Mouse (Mus musculus): Measurements from ENCODE around the gene Cflar. TPM values are rescaled to one million over a fixed set of nuclear protein-coding genes. Genes with fewer than 3 reads are reported as not detected.

Cflar gene
- polyA plus RNA-seq, 1 experiment: 15.4 TPM

DNA sequence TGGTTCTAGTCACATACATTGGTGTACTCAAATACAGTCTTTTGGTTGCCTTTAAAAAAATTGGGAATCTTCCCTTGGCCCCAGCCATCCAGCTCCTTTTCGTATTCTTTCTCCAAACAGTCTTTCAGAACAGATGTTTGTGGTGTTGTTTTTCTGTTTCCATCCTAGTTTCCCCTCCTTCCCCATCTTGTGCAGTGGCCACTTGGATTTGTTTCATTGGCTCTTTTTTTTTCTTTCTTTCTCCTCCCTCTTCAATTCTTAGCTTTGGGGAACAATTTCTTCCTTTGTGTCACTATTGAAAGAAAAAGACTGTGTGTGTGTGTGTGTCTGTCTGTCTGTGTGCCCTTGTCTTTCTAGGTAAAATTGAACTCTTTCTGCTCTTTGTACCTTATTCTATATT is 3.1 kb downstream of the Cflar start:
- TF ChIP-seq POLR2A (IDR thresholded peaks at IDR 0.05; ENCODE audit: borderline replicate concordance, insufficient read depth, low read length): no peak
- Histone ChIP-seq H3K27ac (ENCODE audit: insufficient read depth, low read length) (no peak overlapping the region; the same call in 1 of the 2 replicates), H3K4me3 (replicated peaks; ENCODE audit: insufficient read depth, low read depth, low read length) (peak overlapping the region; percentile 57), H3K4me1 (ENCODE audit: control insufficient read depth, insufficient read depth, low read length) (no peaks in the 10 kb centered on the region), H3K27me3 (ENCODE audit: control insufficient read depth, insufficient read depth, low read length) (no peaks in the 10 kb centered on the region)
- 50% methylated on average over 1 of the region's 1 CpGs for WGBS
- no peak for DNase-seq

DNA sequence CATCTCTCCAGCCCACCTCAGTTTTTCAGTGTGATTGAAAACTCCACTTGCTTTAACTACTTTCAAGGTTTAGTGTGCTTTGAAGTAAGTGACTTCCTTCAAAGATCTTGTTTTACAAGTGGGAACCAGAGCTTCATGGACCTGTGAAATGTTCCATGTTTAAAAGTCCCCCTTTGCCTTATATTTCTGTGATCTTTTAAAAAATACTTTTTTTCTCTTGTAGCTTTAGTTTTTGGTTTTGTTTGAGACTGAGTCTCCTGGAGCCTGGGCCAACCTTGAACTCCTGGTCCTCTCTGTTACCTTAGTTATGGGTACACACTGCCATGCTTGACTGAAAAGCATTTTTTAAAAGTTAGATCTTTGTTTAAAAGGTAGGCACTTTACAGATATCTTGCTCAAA is 4.2 kb downstream of the Cflar start:
- no peaks in the 10 kb centered on the region for H3K27me3 ChIP-seq (ENCODE audit: control insufficient read depth, insufficient read depth, low read length)
- no peak overlapping the region for H3K27ac ChIP-seq (ENCODE audit: insufficient read depth, low read length)
- no peak for TF ChIP-seq POLR2A (IDR thresholded peaks at IDR 0.05; ENCODE audit: borderline replicate concordance, insufficient read depth, low read length)
- no peak for TF ChIP-seq CTCF (IDR thresholded peaks at IDR 0.05; ENCODE audit: borderline replicate concordance, insufficient read depth, low read depth, low read length)
- H3K4me1 ChIP-seq (ENCODE audit: control insufficient read depth, insufficient read depth, low read length): no peaks in the 10 kb centered on the region
- H3K4me3 ChIP-seq (replicated peaks; ENCODE audit: insufficient read depth, low read depth, low read length): no peak overlapping the region
- DNase-seq: no peak

GRCm38 (mm10) chr1:58716162-58716882 is 5.0 kb downstream of the Cflar start:
- no peak overlapping the region for H3K27ac ChIP-seq (ENCODE audit: insufficient read depth, low read length)
- no peak for DNase-seq
- no peak for TF ChIP-seq CTCF (IDR thresholded peaks at IDR 0.05; ENCODE audit: borderline replicate concordance, insufficient read depth, low read depth, low read length)
- no peak overlapping the region for H3K4me3 ChIP-seq (replicated peaks; ENCODE audit: insufficient read depth, low read depth, low read length)
- H3K27me3 ChIP-seq (ENCODE audit: control insufficient read depth, insufficient read depth, low read length): no peaks in the 10 kb centered on the region
- H3K4me1 ChIP-seq (ENCODE audit: control insufficient read depth, insufficient read depth, low read length): no peaks in the 10 kb centered on the region
- WGBS: 62% methylated on average over 7 of the region's 7 CpGs

DNA sequence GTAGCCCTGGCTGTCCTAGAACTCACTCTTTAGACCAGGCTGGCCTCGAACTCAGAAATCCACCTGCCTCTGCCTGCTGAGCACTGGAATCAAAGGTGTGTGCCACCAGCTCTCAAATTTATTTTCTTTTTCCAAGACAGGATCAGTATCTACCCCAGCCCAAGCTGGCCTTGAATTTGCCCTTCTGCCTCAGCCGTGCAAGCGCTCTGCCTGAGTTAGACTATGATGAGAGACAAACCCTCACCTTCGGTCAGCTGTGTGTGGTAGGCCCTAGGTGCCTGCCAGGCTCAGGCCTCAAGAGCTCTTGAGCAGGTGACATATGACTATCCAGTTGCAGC is 5.5 kb downstream of the Cflar start:
- H3K27ac ChIP-seq (ENCODE audit: insufficient read depth, low read length): no peak overlapping the region
- H3K27me3 ChIP-seq (ENCODE audit: control insufficient read depth, insufficient read depth, low read length): no peaks in the 10 kb centered on the region
- no peak for DNase-seq
- H3K4me1 ChIP-seq (ENCODE audit: control insufficient read depth, insufficient read depth, low read length): no peaks in the 10 kb centered on the region
- H3K4me3 ChIP-seq (replicated peaks; ENCODE audit: insufficient read depth, low read depth, low read length): no peak overlapping the region
- TF ChIP-seq CTCF (IDR thresholded peaks at IDR 0.05; ENCODE audit: borderline replicate concordance, insufficient read depth, low read depth, low read length) (no peak), POLR2A (IDR thresholded peaks at IDR 0.05; ENCODE audit: borderline replicate concordance, insufficient read depth, low read length) (no peak)
- 95% methylated on average over 4 of the region's 4 CpGs for WGBS

GRCm38 (mm10) chr1:58717589-58718270 is 6.4 kb downstream of the Cflar start:
- Histone ChIP-seq H3K27me3 (ENCODE audit: control insufficient read depth, insufficient read depth, low read length) (no peaks in the 10 kb centered on the region), H3K4me1 (ENCODE audit: control insufficient read depth, insufficient read depth, low read length) (no peaks in the 10 kb centered on the region), H3K4me3 (replicated peaks; ENCODE audit: insufficient read depth, low read depth, low read length) (no peak overlapping the region), H3K27ac (ENCODE audit: insufficient read depth, low read length) (no peak overlapping the region)
- 93% methylated on average over 8 of the region's 8 CpGs for WGBS
- TF ChIP-seq CTCF (IDR thresholded peaks at IDR 0.05; ENCODE audit: borderline replicate concordance, insufficient read depth, low read depth, low read length) (no peak), POLR2A (IDR thresholded peaks at IDR 0.05; ENCODE audit: borderline replicate concordance, insufficient read depth, low read length) (no peak)
- DNase-seq: no peak

DNA sequence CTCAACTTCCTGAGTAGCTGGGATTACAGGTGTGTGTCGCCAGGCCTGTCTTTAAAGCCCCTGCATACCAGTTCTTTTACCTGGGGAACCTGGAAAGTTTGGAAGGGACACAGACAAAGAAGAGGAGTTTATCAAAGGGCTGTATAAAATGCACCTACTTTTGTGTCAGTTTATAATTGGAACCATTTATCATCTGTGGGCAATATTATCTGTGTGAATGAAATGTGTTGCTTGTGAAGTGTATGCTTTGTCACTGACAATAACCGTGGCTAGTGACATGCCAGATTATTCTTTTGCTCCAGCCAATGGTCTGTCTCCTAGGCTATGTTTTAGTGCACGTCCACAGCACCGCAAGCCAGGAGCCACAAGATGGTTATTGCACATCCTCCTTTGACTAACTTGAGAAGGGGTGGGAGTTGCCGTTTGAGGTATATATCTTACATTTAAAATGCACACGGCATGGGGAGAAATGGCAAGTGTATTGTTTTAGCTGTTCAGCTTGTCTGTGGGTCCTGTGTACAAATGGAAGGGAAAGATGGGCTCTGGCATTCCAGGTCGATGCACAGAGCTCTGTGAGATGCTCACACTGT is 8.1 kb downstream of the Cflar start:
- no peaks in the 10 kb centered on the region for H3K4me1 ChIP-seq (ENCODE audit: control insufficient read depth, insufficient read depth, low read length)
- H3K4me3 ChIP-seq (replicated peaks; ENCODE audit: insufficient read depth, low read depth, low read length): no peak overlapping the region
- DNase-seq: no peak
- TF ChIP-seq POLR2A (IDR thresholded peaks at IDR 0.05; ENCODE audit: borderline replicate concordance, insufficient read depth, low read length) (no peak), CTCF (IDR thresholded peaks at IDR 0.05; ENCODE audit: borderline replicate concordance, insufficient read depth, low read depth, low read length) (no peak)
- WGBS: 87% methylated on average over 7 of the region's 7 CpGs
- no peak overlapping the region for H3K27ac ChIP-seq (ENCODE audit: insufficient read depth, low read length)
- no peaks in the 10 kb centered on the region for H3K27me3 ChIP-seq (ENCODE audit: control insufficient read depth, insufficient read depth, low read length)

DNA sequence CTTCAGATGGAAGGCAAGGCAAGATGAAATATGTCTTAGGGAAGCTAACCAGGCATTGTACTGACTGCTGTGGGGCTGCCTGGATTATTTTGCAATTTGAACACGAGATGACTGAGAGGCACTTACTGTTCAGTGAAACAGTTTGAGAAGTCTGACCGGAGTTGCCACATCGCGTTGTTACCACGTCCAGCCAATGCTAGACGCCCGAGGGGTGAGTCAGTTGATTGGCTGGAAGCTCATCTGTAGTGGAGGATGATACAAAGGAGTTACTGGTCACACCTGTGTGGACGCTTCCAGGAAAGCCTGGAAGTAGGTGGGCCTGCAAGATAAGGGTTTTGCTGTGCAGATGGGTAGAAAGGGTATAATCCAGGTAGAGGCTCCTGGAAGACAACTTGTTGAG is 8.8 kb downstream of the Cflar start:
- WGBS: 88% methylated on average over 8 of the region's 8 CpGs
- Histone ChIP-seq H3K27me3 (ENCODE audit: control insufficient read depth, insufficient read depth, low read length) (no peaks in the 10 kb centered on the region), H3K4me1 (ENCODE audit: control insufficient read depth, insufficient read depth, low read length) (no peaks in the 10 kb centered on the region), H3K27ac (ENCODE audit: insufficient read depth, low read length) (no peak overlapping the region), H3K4me3 (replicated peaks; ENCODE audit: insufficient read depth, low read depth, low read length) (no peak overlapping the region)
- DNase-seq: no peak
- TF ChIP-seq CTCF (IDR thresholded peaks at IDR 0.05; ENCODE audit: borderline replicate concordance, insufficient read depth, low read depth, low read length) (no peak), POLR2A (IDR thresholded peaks at IDR 0.05; ENCODE audit: borderline replicate concordance, insufficient read depth, low read length) (no peak)

- 89% methylated on average over 4 of the region's 4 CpGs for WGBS
Observed at GRCm38 (mm10) chr1:58720988-58721387, 9.7 kb downstream of the Cflar start.

More at GRCm38 (mm10) chr1:58720988-58721387, 9.7 kb downstream of the Cflar start:
- Histone ChIP-seq H3K27me3 (ENCODE audit: control insufficient read depth, insufficient read depth, low read length) (no peaks in the 10 kb centered on the region), H3K4me3 (replicated peaks; ENCODE audit: insufficient read depth, low read depth, low read length) (no peak overlapping the region), H3K4me1 (ENCODE audit: control insufficient read depth, insufficient read depth, low read length) (no peaks in the 10 kb centered on the region), H3K27ac (ENCODE audit: insufficient read depth, low read length) (no peak overlapping the region)
- no peak for DNase-seq
- TF ChIP-seq POLR2A (IDR thresholded peaks at IDR 0.05; ENCODE audit: borderline replicate concordance, insufficient read depth, low read length) (no peak), CTCF (IDR thresholded peaks at IDR 0.05; ENCODE audit: borderline replicate concordance, insufficient read depth, low read depth, low read length) (no peak)

All from cerebellum, adult 2 months (tissue).